Mouse (Mus musculus) mouse embryonic stem cell (cell line): ENCODE measurements at regions not wholly inside any gene's neighbourhood (a gene's known extent, or its start where the extent isn't known, plus 50 kb on each side); places are given as distances from the start of the nearest gene placed in this dataset.
"Not testable (repeated sequence)": the region's sequence is repeated elsewhere in the genome, so short reads cannot be mapped to it uniquely, and the experiment has no call there.

Experiments used
- in situ Hi-C, 2 experiments: fragments of 300-500 bp; cut with MboI; formaldehyde crosslinking; loops; 1 replicate in 1 of 2; 3 replicates in 1 of 2; pipeline ENCODE4 v1.14.3; 2019 to 2020; ENCODE audit warnings: low sequenced_read_pairs in 2 of 2, low pct_unique_long_range_greater_than_20kb in 1 of 2, mixed read lengths in 1 of 2; ENCODE audit not compliant: unreplicated experiment in 1 of 2

GRCm38 (mm10) chr12:15594704-15595103 lies 222.0 kb downstream of the Trib2 start:
- in situ Hi-C loops, result no loop called here

- in situ Hi-C loops, result not testable (repeated sequence)
Observed at GRCm38 (mm10) chr12:15587864-15588263, 228.9 kb downstream of the Trib2 start.

- in situ Hi-C loops, result no loop called here
Observed at GRCm38 (mm10) chr12:15586706-15587442, 229.8 kb downstream of the Trib2 start.

- in situ Hi-C loops, result no loop called here
Observed at GRCm38 (mm10) chr12:15585845-15586244, 230.9 kb downstream of the Trib2 start.

GRCm38 (mm10) chr12:15584721-15585120 lies 232.0 kb downstream of the Trib2 start:
- in situ Hi-C loops, result no loop called here

- in situ Hi-C loops, result no loop called here
Observed at GRCm38 (mm10) chr12:15566785-15567109, 250.0 kb downstream of the Trib2 start.

GRCm38 (mm10) chr12:15565941-15566784 lies 250.6 kb downstream of the Trib2 start:
- in situ Hi-C loops, result no loop called here

GRCm38 (mm10) chr12:15562826-15563225 lies 253.9 kb downstream of the Trib2 start:
- in situ Hi-C loops, result no loop called here

GRCm38 (mm10) chr12:15555471-15555870 lies 261.3 kb downstream of the Trib2 start:
- in situ Hi-C loops, result no loop called here

GRCm38 (mm10) chr12:15553681-15554007 lies 263.1 kb downstream of the Trib2 start:
- in situ Hi-C loops, result no loop called here

GRCm38 (mm10) chr12:15552979-15553680 lies 263.6 kb downstream of the Trib2 start:
- in situ Hi-C loops, result no loop called here

- in situ Hi-C loops, result no loop called here
Observed at GRCm38 (mm10) chr12:15552210-15552609, 264.5 kb downstream of the Trib2 start.

- in situ Hi-C loops, result no loop called here
Observed at GRCm38 (mm10) chr12:15551281-15551900, 265.3 kb downstream of the Trib2 start.

- in situ Hi-C loops, result loop anchor here in 1 of 2 experiments (25.0 kb wide), 1 partner anchor 968 kb away; no protein-coding TSS in a partner anchor
Observed at GRCm38 (mm10) chr12:15544351-15544750, 272.4 kb downstream of the Trib2 start.

GRCm38 (mm10) chr12:15542486-15542885 lies 274.2 kb downstream of the Trib2 start:
- in situ Hi-C loops, result loop anchor here in 1 of 2 experiments (25.0 kb wide), 1 partner anchor 970 kb away; no protein-coding TSS in a partner anchor

- in situ Hi-C loops, result loop anchor here in 1 of 2 experiments (25.0 kb wide), 1 partner anchor 975 kb away; no protein-coding TSS in a partner anchor
Observed at GRCm38 (mm10) chr12:15536852-15537368, 279.8 kb downstream of the Trib2 start.

GRCm38 (mm10) chr12:15536247-15536646 lies 280.5 kb downstream of the Trib2 start:
- in situ Hi-C loops, result loop anchor here in 1 of 2 experiments (25.0 kb wide), 1 partner anchor 976 kb away; no protein-coding TSS in a partner anchor

GRCm38 (mm10) chr12:15535822-15536221 lies 280.9 kb downstream of the Trib2 start:
- in situ Hi-C loops, result loop anchor here in 1 of 2 experiments (25.0 kb wide), 1 partner anchor 976 kb away; no protein-coding TSS in a partner anchor
